Mouse (Mus musculus) B cell, adult 2 months (primary cell): Measurements from ENCODE around the gene Capn10.

ENCODE experiments used
- DNase-seq, 2 experiments: peaks; one replicate each; pipeline ENCODE4 v3.0.0; 2022

The Capn10 gene

GRCm38 (mm10) chr1:92978645-92979044 lies 44.5 kb downstream of the Capn10 start:
- no peak for DNase-seq

GRCm38 (mm10) chr1:92979073-92979602 lies 45.0 kb downstream of the Capn10 start:
- DNase-seq, result no peak

GRCm38 (mm10) chr1:92981056-92981845 lies 47.1 kb downstream of the Capn10 start:
- DNase-seq, result peak in 1 of 2 experiments; percentile 20

DNA sequence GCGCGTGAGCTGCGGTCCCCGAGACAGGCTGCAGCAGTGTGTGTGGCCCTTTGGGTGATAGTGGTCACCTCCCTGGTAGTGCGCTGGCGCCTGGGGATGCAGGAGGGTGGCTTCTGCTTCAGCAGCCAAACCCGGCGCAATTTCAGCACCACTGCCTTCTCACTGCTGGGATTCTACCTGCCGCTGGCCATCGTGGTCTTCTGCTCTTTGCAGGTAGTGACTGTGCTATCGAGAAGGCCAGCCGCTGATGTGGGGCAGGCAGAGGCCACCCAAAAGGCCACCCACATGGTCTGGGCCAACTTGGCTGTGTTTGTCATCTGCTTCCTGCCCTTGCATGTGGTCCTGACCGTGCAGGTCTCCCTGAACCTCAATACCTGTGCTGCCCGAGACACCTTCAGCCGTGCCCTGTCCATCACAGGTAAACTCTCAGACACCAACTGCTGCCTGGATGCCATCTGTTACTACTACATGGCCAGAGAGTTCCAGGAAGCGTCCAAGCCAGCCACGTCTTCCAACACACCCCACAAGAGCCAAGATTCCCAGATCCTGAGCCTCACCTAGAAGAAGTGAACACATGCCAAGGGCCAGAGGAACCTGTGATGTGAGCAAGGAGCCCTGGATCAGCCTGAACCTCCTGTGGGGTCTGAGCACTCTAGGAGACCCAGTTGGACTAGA lies 48.9 kb downstream of the Capn10 start:
- DNase-seq, result no peak

GRCm38 (mm10) chr1:92984999-92985398 lies 50.8 kb downstream of the Capn10 start:
- DNase-seq, result peak; percentile 10 to 15

- DNase-seq, result no peak
Observed at GRCm38 (mm10) chr1:92988894-92989293, 54.7 kb downstream of the Capn10 start.

GRCm38 (mm10) chr1:92989891-92990290 lies 55.7 kb downstream of the Capn10 start:
- DNase-seq, result no peak

- peak; percentile 10 to 13 for DNase-seq
Observed at GRCm38 (mm10) chr1:92992214-92992855, 58.2 kb downstream of the Capn10 start.

DNA sequence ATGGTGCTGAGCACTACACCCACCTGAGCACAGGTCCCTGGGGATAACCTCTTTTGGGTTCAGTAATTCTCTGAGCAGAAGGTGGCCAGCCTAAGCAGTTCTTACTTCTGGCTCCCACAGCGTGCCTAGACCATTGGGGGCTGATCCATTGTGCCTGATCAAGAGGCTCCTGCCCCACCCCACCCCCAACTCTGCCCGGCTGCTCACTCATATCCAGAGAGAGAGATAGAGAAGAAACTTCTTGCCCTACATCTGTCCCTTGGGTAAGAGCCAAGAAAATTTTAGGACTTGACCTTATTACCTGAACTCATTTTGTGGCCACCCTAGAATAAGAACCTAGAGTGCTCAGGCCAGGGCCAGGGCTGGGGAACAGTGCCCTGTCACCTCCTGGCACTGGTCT lies 58.7 kb downstream of the Capn10 start:
- no peak for DNase-seq
